Mouse (Mus musculus) stomach, embryonic 14.5 days (tissue): ENCODE measurements around the gene Rmi2. TPM values are rescaled to one million over a fixed set of nuclear protein-coding genes. Genes with fewer than 3 reads are reported as not detected.

Source experiments
- ATAC-seq: fragments of 200-750 bp; cut with Nextera tagmentation; 2 replicates; pipeline ENCODE4 v1.8.0; 2017; ENCODE audit warnings: low read depth, moderate TSS enrichment; ENCODE audit not compliant: insufficient number of reproducible peaks, insufficient read depth, low FRiP score
- H3K27ac ChIP-seq: fragments of 300-500 bp; sonication (generic); 2 replicates; pipeline ENCODE4 v1.5.1; 2014; ENCODE audit warnings: mild to moderate bottlenecking, low read length, moderate library complexity, mixed read lengths
- H3K27me3 ChIP-seq: fragments of 300-500 bp; sonication (generic); 2 replicates; pipeline ENCODE4 v1.6.1; 2014; ENCODE audit warnings: low read length, control low read depth, mixed read lengths; ENCODE audit not compliant: control insufficient read depth, insufficient read depth
- H3K36me3 ChIP-seq: fragments of 300-500 bp; sonication (generic); 2 replicates; pipeline ENCODE4 v1.6.1; 2014; ENCODE audit warnings: mild to moderate bottlenecking, control low read depth, low read length, moderate library complexity, mixed read lengths; ENCODE audit not compliant: control insufficient read depth, insufficient read depth
- H3K4me1 ChIP-seq: fragments of 300-500 bp; sonication (generic); 2 replicates; pipeline ENCODE4 v1.6.1; 2014; ENCODE audit warnings: low read length, control low read depth, mixed read lengths; ENCODE audit not compliant: control insufficient read depth, insufficient read depth
- H3K4me2 ChIP-seq: fragments of 300-500 bp; sonication (generic); replicated peaks from 2 replicates; pipeline ENCODE4 v1.6.1; 2014; ENCODE audit warnings: low read depth, low read length, control low read depth
- H3K4me3 ChIP-seq: fragments of 300-500 bp; sonication (generic); 2 replicates; pipeline ENCODE4 v1.5.1; 2014; ENCODE audit warnings: low read depth, low read length, control low read depth
- H3K9ac ChIP-seq: fragments of 300-500 bp; sonication (generic); replicated peaks from 2 replicates; pipeline ENCODE4 v1.6.1; 2014; ENCODE audit warnings: low read depth, mild to moderate bottlenecking, control low read depth, low read length, moderate library complexity, mixed read lengths
- H3K9me3 ChIP-seq: fragments of 300-500 bp; sonication (generic); 2 replicates; pipeline ENCODE4 v1.6.1; 2016; ENCODE audit warnings: low read depth, low read length, control low read depth; ENCODE audit not compliant: control insufficient read depth
- WGBS: fragments of 180-500 bp; shearing (Covaris S2); extraction: QIAGEN DNeasy Blood & Tissue Kit; methylation state at CpG from one replicate; pipeline ENCODE4 v1.1.7; 2014; 5-methylcytosine and 5-hydroxymethylcytosine counted together
- polyA plus RNA-seq: library from polyadenylated mRNA; unstranded; fragments of >200 nt; fragmentation: Nextera tagmentation; extraction: Ambion mirVana; gene quantifications from 2 replicates; pipeline ENCODE4 v1.2.1, GENCODE M21; 2014

The Rmi2 gene
- polyA plus RNA-seq, 1 experiment from 2014 or later = 5.1 TPM

DNA sequence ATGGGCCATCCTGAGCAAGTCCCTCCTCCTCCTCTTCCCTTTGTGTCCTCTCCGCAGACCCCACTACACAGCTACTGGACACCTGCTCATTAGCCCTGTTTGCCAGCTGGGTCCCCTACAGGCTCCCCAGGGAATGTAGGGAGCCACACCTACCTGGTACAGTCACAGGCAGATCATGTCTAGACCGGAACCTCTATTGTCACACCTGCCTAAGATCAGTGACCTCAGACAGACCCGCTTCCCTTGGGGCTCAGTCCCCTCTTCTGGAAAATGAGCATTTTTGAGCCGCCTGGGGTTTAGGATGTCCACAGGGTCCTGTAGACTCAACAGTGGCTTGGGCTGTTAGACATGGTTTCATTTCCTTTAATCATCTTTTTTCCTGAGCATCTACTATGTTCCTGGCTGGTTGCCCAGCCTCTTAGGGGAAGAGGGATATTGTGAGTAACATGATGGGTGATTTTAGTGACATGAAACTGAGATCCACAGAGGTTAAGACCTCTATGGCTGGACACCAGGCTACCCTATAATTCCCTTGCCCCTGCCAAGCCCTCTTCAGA, 16.2 kb upstream of the Rmi2 start:
- Histone ChIP-seq H3K27me3 (no peaks in the 10 kb centered on the region), H3K9ac (no peak overlapping the region), H3K9me3 (no peaks in the 10 kb centered on the region), H3K4me1 (no peaks in the 10 kb centered on the region), H3K4me2 (no peak overlapping the region), H3K27ac (no peak overlapping the region), H3K36me3 (no peaks in the 10 kb centered on the region), H3K4me3 (no peak overlapping the region)
- ATAC-seq = no peak
- WGBS = 77% methylated on average over 4 of the region's 4 CpGs

DNA sequence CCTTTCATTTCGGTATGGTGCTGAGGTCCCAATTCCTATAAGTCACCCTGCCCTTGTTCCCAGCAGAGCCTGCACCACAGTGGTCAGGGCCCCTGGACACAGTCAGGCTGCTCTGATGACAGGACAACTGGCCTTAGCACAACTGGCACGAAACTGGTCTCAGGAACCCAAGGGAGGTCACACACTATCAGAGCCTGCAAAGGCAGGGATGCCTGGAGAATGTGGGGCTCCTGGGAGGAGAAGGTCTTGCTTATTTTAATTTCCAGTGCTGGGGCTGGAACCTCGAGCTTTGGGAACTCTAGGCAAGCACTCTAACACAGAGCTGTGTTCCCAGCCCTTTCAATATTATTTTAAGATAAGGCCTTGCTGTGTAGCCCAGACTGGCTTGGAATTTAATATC, 14.9 kb upstream of the Rmi2 start:
- Histone ChIP-seq H3K4me3 (no peak overlapping the region), H3K4me2 (no peak overlapping the region), H3K4me1 (no peaks in the 10 kb centered on the region), H3K9me3 (no peaks in the 10 kb centered on the region), H3K9ac (no peak overlapping the region), H3K36me3 (no peaks in the 10 kb centered on the region), H3K27me3 (no peaks in the 10 kb centered on the region), H3K27ac (no peak overlapping the region)
- 65% methylated on average over 3 of the region's 3 CpGs for whole genome bisulfite sequencing
- no peak for ATAC-seq

DNA sequence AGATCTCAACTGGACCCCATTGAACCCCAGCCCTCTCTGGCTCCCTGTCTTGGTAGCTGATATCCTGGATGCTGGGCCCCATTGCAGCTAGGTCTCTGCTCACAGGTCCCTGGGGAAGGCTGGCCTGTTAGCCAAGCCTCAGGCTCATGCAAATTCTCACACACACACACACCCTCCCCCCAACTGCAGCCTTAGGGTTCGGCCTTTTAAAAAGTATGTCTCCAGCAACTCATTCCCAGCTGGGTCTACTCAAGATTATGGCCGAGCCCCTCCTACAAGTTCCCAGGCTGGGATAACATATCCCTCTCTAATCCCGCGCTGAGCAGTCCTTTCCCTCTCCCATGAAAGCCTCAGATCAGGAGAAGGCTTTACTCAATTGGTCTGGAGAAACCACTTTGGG, 13.5 kb upstream of the Rmi2 start:
- 39% methylated on average over 4 of the region's 4 CpGs for WGBS

DNA sequence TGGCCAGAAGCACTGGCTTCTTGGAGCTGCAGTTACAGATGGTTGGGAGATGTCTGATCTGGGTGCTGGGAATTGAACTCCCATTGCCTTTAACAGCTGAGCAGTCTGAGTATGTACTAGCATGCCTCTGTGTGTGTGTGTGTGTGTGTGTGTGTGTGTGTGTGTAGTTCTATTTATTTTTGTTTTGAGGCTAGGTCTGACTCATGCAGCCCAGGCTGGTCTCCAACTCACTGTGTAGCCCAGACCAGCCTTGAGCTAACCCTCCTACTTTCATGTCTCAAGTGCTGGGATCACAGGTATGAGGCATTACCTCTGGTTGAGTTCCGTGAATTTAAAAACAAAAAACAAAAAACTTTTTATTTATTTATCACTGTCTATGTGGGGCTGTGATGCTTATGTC, 10.3 kb upstream of the Rmi2 start:
- Histone ChIP-seq H3K9ac (no peak overlapping the region), H3K27ac (no peak overlapping the region), H3K4me1 (no peaks in the 10 kb centered on the region), H3K9me3 (no peaks in the 10 kb centered on the region), H3K4me3 (no peak overlapping the region), H3K27me3 (no peaks in the 10 kb centered on the region), H3K4me2 (no peak overlapping the region), H3K36me3 (no peaks in the 10 kb centered on the region)
- no peak for ATAC-seq
- 81% methylated on average over 1 of the region's 1 CpGs for WGBS

More for the DNA sequence above, 13.5 kb upstream of the Rmi2 start:
- Histone ChIP-seq H3K27ac (peak overlapping the region; percentile 4; the same call in 1 of the 2 replicates), H3K4me3 (no peak overlapping the region), H3K27me3 (no peaks in the 10 kb centered on the region), H3K36me3 (no peaks in the 10 kb centered on the region), H3K9me3 (no peaks in the 10 kb centered on the region), H3K9ac (no peak overlapping the region), H3K4me2 (no peak overlapping the region), H3K4me1 (no peaks in the 10 kb centered on the region)
- ATAC-seq = peak; percentile 46; the same call in 1 of the 2 replicates

DNA sequence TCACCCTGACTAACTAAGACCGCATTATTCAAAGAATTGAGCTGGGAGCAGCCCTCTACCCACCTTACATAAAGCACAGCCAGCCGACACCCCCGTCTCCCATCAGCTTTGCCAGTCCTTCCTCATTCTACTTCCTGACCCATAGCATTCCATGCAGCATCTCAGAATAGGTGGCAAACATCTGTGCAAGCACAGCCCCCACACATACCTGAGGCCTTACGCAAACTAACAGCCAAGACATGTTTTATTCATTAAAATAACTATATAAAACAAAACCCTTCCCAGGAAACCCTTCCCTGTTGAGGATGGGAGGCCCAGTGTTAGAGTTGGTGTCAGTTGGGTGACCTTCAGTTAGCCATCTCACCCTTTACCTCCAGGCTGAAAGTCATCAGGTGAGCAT, 9.0 kb upstream of the Rmi2 start:
- 80% methylated on average over 4 of the region's 4 CpGs for WGBS
- no peak for ATAC-seq

DNA sequence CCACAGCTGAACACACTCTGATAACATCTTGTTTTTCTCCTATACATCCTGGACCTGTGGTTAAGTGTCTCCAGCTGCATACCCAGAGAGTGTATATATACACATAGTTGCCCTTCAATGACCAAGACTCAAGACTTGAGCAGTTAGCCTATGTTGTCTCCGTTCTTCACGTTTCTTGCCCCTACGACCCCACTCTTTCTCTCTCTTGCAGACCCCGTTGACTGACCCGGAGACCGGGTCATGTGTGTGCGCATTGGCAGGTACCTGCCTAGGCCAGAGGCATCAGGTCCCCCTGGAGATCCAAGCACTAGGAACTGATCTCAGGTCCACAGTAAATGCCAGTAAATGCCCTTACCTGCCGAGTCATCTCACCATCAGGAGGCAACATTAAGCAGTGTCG, 7.6 kb upstream of the Rmi2 start:
- H3K9me3 ChIP-seq = no peaks in the 10 kb centered on the region
- no peak overlapping the region for H3K27ac ChIP-seq
- H3K27me3 ChIP-seq = no peaks in the 10 kb centered on the region
- H3K4me3 ChIP-seq = no peak overlapping the region
- H3K4me1 ChIP-seq = no peaks in the 10 kb centered on the region
- H3K4me2 ChIP-seq = no peak overlapping the region
- WGBS = 87% methylated on average over 9 of the region's 9 CpGs
- H3K36me3 ChIP-seq = no peaks in the 10 kb centered on the region
- no peak overlapping the region for H3K9ac ChIP-seq
- ATAC-seq = no peak

More for the DNA sequence above, 9.0 kb upstream of the Rmi2 start:
- no peak overlapping the region for H3K4me3 ChIP-seq
- no peaks in the 10 kb centered on the region for H3K9me3 ChIP-seq
- H3K27ac ChIP-seq = no peak overlapping the region
- no peak overlapping the region for H3K4me2 ChIP-seq
- H3K27me3 ChIP-seq = no peaks in the 10 kb centered on the region
- no peaks in the 10 kb centered on the region for H3K36me3 ChIP-seq
- no peaks in the 10 kb centered on the region for H3K4me1 ChIP-seq
- H3K9ac ChIP-seq = no peak overlapping the region

DNA sequence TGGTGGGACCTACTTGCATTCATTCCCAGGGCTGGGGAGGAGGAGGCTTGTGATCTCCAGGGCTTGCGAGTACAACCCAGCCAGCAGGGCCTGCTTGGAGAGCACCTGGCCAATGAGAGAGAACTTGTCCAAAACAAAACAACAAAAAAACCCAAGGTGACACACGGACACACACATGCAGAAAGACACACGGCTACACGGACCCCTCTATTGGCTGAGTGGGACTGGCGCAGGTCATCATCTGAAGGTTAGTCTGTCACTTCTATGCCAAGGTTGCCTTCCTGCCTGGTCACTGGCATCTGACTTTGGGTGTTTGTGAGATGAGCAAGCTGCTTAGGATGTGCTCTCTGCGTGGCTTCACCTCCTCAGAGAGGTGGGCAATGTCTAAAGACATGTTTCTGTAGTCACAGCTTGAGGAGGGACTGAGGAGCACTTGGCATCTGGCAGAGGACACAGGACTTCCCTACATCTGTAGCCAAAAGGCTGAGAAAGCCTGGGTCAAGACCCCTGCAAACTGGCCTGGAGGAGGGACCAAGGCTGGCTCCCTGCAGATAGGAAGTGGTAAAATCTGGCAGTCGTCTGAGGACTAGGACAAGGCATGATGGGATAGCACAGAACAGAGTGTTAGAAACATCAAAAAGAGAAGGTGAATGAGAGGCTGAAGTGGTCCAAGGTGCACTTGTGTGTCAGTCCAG, 6.9 kb upstream of the Rmi2 start:
- no peak overlapping the region for H3K27ac ChIP-seq
- no peak overlapping the region for H3K4me2 ChIP-seq
- no peak overlapping the region for H3K4me3 ChIP-seq
- no peaks in the 10 kb centered on the region for H3K36me3 ChIP-seq
- 82% methylated on average over 7 of the region's 7 CpGs for WGBS
- H3K9ac ChIP-seq = no peak overlapping the region
- ATAC-seq = no peak
- H3K9me3 ChIP-seq = no peaks in the 10 kb centered on the region
- no peaks in the 10 kb centered on the region for H3K4me1 ChIP-seq
- no peaks in the 10 kb centered on the region for H3K27me3 ChIP-seq

DNA sequence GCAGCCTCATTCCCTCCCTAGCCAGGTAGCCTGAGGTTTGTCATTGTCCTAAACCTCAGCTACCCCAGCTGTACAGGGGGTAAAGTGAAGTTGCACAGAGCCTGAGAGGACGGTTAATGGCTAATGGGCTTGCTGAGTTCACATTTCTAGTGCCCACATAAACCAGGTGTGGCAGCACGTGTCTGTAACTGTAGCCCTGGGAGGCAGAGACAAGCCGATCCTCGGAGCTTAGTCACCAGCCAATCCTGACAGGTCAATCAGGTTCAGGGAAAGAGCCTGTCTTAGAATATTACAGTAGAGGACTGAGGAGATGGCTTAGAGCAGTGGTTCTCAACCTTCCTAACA, 6.4 kb upstream of the Rmi2 start:
- H3K4me1 ChIP-seq = no peaks in the 10 kb centered on the region

DNA sequence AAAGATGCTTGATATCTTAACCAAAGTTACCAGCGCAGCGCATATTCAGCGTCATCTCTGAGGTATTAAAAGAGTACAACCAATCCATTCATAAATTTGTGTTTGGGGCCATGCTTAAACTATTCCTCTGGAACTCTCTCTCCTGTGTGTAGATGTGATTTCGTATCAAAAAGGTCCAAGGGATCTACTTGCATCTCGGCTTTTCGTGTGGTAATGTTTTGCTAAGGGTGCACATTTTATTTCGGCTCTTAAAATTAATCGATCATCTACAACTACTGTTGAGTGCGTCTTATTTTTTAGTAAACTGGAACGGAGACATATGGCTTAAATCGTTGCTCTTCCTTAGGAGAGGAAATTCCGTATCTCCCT, 333 bp upstream of the Rmi2 start:
- Histone ChIP-seq H3K27me3 (no peaks in the 10 kb centered on the region), H3K9me3 (no peaks in the 10 kb centered on the region), H3K36me3 (no peaks in the 10 kb centered on the region), H3K27ac (no peak overlapping the region), H3K4me1 (peaks cover 7% of the 10 kb centered on the region), H3K4me3 (peak overlapping the region; percentile 72), H3K9ac (peak overlapping the region; percentile 67; the same call in 1 of the 2 replicates), H3K4me2 (peak overlapping the region; percentile 68)
- 5% methylated on average over 12 of the region's 12 CpGs for WGBS
- no peak for ATAC-seq

More for the DNA sequence above, 6.4 kb upstream of the Rmi2 start:
- no peak overlapping the region for H3K9ac ChIP-seq
- WGBS = 81% methylated on average over 4 of the region's 4 CpGs
- H3K27ac ChIP-seq = no peak overlapping the region
- no peak for ATAC-seq
- no peak overlapping the region for H3K4me2 ChIP-seq
- H3K36me3 ChIP-seq = no peaks in the 10 kb centered on the region
- H3K4me3 ChIP-seq = no peak overlapping the region
- no peaks in the 10 kb centered on the region for H3K9me3 ChIP-seq
- H3K27me3 ChIP-seq = no peaks in the 10 kb centered on the region
